Mouse (Mus musculus) right cerebral cortex, postnatal 4 days (tissue): ENCODE measurements at regions not wholly inside any gene's neighbourhood (a gene's known extent, or its start where the extent isn't known, plus 50 kb on each side); places are given as distances from the start of the nearest gene placed in this dataset.
"Not testable (repeated sequence)": the region's sequence is repeated elsewhere in the genome, so short reads cannot be mapped to it uniquely, and the experiment has no call there.

ENCODE experiments used
- DNase-seq: peaks from one replicate; pipeline ENCODE4 v3.0.0-alpha.2; 2022

DNA sequence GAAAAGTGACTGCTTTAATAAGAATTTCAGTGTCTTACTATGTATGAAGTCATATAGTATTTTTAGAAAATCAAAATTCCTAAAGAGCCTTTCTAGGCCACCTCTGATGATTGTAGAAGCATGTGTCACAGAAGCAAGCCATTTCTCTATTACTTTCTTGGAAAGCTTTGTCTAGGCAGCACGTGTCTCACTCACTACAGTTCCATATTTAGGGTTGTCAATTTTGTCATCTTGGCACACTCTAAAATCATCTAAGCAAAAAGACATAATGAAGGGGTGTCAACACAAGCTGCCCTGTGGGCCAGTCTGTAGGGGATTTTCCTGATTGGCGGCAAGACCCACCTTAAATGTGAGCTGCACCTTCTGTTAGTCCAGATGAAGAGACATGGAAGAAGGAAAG is 723.1 kb upstream of the Brinp1 start:
- DNase-seq: no peak

- DNase-seq: no peak
Observed at GRCm38 (mm10) chr4:69673456-69673855, 719.3 kb upstream of the Brinp1 start.

DNA sequence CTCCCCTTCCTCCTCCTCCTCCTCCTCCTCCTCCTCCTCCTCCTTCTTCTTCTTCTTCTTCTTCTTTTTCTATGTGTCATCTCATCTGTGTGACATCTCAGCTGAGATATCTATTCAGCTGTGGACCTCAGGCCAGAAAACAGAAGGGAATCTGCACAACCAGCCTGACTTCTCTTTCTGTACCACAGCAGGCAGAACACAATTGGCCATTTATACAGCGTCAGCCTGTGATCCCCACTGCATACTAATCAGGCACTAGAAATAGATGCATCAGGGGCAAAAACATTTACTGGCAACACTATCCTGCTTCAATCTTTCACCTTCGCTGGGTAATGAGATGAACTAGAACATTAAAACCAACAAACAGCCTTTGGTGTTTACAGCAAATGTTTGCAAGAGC is 674.7 kb upstream of the Brinp1 start:
- DNase-seq: no peak

DNA sequence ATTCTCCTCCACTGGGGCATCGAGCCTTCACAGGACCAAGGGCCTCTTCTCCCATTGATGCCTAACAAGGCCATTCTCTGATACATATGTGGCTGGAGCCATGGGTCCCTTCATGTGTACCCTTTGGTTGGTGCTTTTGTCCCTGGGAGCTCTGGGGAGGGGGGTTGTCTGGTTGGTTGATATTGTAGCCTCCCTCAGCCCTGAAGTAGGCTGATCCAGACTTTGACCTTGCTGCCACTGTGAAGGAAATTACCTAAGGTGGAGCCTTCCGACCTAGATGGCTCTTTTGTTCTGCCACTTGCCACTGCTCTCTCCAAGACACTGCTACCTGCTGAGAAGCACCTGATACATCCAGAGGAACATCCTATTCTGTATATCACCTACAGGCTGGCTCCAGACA is 672.2 kb upstream of the Brinp1 start:
- DNase-seq: not testable (repeated sequence)

- no peak for DNase-seq
Observed at GRCm38 (mm10) chr4:69625831-69626230, 671.6 kb upstream of the Brinp1 start.

- no peak for DNase-seq
Observed at GRCm38 (mm10) chr4:69621058-69621609, 666.9 kb upstream of the Brinp1 start.

- no peak for DNase-seq
Observed at GRCm38 (mm10) chr4:69618161-69618730, 664.0 kb upstream of the Brinp1 start.

DNA sequence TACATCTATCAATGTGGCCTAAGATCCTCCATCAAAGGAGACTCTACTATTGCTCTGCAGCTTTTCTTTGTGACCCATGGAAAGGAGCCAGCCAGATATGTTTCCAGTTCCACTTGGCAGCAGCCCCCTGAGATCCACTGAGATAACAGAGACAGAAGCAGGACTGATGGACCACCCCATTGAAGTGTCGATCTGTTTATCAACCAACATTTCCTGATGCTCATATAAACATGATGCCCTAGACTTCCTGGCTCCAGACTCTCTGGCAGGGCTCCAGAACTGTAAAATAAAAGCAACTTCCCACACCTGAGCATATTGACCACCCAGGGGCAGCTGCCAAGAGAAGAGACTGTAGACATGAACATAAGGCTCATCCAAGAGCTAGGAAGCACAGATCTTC is 660.7 kb upstream of the Brinp1 start:
- no peak for DNase-seq

DNA sequence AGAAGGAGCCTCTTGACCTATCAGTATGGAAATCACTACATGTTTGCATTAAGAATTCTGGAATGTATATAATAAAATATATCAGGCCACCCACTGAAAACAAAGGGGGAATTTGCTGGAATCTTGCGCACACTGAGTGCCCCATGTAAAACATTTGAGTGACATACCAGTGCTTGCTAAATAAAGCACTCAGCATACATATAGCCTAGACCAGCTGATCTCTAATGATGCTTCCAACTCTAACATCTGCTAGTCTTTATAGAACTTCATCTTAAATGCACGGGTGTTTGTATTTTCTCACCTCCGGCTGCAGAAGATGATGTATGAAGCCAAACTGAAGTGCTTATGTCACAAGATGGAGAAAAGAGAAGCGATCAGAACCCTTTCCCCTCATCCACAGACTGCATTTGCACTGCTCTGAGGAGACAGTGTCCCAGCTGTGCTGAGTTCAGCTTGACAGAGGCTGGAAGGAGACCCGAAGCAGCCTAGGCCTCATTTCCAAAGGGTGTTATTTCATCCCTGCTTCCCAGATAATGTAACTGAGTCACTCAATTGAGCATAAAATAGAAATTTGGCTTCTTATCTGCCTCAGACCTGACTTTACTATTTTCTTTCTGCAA is 657.6 kb upstream of the Brinp1 start:
- no peak for DNase-seq

DNA sequence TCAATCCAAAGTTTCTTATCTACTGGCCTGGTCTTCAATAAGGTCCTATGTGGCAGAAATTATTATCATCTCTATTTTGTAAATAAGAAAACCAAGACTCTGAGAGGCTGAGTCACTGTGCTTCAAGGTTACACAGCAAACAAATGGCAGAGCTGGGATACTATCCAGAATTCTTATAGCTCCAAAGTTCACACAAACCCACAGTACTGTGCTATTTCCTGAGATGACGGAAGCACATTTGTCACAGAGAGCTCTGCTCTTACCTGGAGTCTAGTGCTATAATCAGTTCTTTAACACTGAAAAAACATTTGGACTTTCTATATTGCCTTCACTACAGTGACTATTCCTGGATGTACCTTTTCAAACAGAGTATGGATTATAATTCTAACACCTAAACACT is 654.7 kb upstream of the Brinp1 start:
- DNase-seq: no peak

GRCm38 (mm10) chr4:69596992-69597541 is 642.9 kb upstream of the Brinp1 start:
- no peak for DNase-seq

GRCm38 (mm10) chr4:69594022-69594421 is 639.8 kb upstream of the Brinp1 start:
- no peak for DNase-seq

DNA sequence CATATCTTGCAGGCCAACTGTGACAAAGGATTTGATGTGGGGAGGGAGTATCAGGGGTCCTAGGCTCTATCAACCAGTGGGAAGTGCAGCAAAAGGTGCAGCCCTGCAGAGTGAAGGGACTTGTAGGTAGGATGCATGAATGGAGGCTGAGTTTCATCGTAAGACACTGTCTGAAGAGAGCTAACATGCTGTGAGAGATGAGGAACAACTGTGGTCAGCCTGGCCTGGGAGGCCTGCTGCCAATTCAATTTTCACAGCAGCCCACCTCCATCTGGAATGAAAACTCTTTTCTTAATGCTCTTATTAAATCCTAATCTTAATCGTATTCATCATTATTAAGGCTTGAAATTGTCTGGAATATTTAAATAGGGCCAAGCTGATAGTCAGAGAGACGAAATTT is 622.1 kb upstream of the Brinp1 start:
- DNase-seq: no peak

DNA sequence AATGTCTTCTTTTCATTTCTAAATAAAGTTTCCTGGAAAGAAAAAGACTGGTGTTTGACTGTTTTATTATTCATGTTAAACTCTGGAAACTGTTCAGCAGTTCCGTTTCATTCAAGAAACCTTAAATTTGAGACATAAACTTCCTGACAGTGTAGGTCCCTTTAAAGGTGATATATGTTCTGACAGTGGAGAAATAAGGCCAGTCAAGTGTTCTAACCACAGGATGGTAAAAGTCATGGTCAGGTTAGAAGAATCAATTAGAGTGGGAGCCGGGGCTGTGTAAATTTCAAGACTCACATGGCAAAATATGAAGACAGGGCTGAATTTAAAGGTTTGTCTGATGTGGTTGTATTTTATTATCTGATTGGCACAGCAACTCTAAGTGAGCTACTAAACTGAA is 593.9 kb upstream of the Brinp1 start:
- no peak for DNase-seq

DNA sequence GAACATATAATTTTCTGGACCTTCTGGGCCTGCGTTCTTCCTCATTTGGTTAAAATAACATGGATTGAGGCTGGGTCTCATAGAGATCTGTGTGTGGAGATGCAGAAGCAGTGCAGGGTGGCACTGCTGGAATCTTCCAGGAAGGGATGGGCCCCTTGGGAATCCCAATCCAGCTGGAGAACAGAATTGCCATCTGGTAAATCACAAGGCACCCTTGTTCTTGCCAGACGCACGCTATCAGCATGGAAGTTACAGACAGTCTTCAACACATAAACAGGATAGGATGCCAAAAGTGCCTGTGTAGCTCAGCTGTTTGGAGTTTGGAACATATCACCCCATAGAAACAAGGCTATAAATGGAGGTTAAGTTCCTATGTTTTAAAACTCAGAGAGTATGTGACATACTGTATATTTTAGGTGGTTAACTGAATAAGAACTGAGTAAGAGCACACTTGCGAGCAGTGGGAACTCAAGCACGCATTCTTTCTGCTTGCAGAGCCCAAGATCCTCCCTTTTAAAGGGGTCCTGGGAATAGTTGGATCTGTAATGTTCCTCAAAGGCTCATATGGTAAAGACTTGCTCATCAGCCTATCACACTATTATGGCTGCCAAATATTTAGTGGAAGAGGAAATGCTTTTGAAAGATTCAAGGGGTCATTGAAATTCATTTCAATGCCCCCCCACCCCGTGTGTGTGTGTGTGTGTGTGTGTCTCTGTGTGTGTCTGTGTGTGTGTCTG is 584.1 kb upstream of the Brinp1 start:
- peak; percentile 14 for DNase-seq

GRCm38 (mm10) chr4:69533107-69533506 is 578.9 kb upstream of the Brinp1 start:
- no peak for DNase-seq

DNA sequence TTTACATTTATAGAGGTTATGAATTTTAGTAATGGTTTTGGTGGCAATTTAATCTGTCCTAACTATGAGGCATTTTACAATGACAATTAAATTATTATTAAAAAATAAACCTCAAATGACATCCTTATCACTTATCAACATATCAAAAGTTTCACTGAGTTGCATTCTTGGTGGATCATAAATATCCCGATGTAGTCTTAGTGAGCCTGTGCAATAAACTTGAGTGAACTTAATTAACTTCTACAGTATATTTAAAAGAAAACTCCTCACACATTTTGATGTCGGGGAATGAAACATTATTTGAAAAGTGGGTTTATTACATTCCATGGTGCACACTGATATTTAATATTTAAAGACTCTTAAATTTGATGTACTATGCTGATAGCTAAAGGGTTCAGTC is 568.9 kb upstream of the Brinp1 start:
- no peak for DNase-seq

- DNase-seq: no peak
Observed at GRCm38 (mm10) chr4:69508281-69508680, 554.1 kb upstream of the Brinp1 start.

DNA sequence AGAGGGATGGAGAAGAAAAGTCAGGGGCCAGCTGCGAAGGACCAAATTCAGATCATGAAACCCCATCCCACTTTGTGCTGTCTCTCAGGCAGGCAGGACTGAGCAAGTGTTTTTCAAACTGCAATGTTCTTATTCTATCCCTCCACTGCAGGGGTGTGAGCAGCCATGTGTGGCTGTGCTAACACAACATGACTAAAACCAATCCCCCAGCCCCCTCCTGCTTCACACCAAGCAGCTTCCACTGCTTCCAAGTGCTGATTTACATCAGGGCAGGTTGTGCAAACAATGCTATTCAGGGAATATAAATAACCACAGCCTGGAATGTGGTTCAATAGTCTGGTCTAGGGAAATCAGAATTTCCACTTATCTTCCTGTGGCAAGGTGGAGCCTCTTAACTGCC is 517.0 kb upstream of the Brinp1 start:
- no peak for DNase-seq

DNA sequence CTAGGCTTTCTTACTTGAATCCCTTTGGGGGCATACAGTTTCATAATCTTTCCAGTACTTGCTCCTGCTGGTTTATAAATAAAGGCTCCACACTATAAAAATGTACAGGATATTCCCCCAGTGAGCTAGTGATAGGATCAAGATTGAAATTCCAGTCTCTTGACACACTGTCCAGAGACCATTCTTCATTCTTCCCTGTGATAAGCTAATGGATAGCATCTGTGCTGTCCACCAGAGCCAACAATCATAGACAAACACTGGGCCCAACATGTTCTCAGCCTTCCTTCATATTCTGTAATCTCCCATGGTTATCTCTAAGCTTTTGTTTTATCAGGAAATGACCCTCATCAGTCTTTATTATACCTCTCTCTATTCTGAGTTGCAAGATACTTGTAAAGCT is 505.8 kb upstream of the Brinp1 start:
- DNase-seq: no peak

DNA sequence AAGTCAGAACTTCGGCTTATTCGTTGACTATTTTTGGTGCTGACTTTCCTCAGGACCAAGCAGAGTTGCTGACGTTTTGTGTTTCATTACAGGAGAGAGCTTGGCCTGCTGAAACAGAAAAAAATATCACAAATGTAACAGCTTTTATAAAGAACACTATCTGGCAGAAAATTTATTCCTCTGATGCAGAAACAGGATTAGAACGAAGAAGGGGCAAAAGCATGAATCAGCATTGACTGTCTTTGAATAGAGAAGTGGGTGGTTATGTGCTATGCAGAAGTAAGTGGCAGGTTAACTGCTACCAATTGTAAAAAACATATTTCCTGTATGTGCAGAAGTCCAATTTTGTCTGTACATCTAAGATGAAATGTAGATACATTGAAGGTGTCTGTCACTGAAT is 502.2 kb upstream of the Brinp1 start:
- DNase-seq: no peak

- no peak for DNase-seq
Observed at GRCm38 (mm10) chr4:69446161-69446560, 492.0 kb upstream of the Brinp1 start.

DNA sequence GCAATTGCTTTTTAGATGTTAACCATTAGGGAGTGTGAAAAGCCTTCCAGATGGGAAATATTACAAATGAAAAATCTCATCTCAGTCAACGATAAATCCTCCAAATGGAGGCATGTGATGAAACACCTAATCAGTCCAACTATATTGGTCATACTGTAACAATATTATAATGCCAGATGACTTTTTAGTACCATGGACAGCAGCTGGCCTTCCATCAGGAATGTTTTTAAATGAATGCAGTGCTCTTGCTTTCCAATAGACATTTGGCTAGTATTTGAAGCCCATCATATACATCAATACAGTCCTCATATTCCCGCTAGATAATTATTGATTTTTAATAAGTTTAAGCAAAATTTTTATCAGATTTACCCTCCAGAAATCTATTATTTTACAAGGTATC is 489.8 kb upstream of the Brinp1 start:
- no peak for DNase-seq

GRCm38 (mm10) chr4:69435390-69435789 is 481.2 kb upstream of the Brinp1 start:
- no peak for DNase-seq
